Mouse (Mus musculus): Measurements from ENCODE around the gene Apol9a. TPM values are rescaled to one million over a fixed set of nuclear protein-coding genes. Genes with fewer than 3 reads are reported as not detected.
"Not testable (repeated sequence)": the region's sequence is repeated elsewhere in the genome, so short reads cannot be mapped to it uniquely, and the experiment has no call there.

The Apol9a gene
- 0.60 and 0.96 TPM in 2 replicates for polyA plus RNA-seq (2015; fragmentation: Nextera tagmentation; extraction: Ambion mirVana)

DNA sequence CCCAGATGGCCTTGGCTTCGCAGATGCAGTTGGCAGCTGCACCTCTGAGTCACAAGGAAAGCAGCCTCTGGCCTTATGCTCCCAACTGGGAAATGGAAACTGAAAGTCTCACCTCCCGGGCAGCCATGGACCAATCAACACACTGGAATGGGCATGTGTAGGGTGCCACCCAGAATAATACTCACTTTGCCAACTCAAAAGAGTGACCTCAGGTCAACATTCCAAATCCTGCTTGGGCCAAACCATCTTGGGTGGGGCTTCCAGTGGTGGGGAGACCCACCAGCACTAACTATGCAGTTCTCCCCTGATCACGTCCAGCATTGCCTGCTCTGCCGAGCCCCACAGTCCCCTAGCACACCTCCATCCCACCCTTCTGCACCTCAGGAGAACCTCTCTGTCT lies at the start of gene Apol9a:
TSS of gene Apol9a (minus strand) at position 101 of the 400 bp plus-strand sequence.
- WGBS: 63% methylated on average over 1 of the region's 4 CpGs
- not testable (repeated sequence) for H3K27ac ChIP-seq (replicated peaks); H3K9ac ChIP-seq; H3K4me3 ChIP-seq; H3K4me2 ChIP-seq; H3K4me1 ChIP-seq; H3K36me3 ChIP-seq; H3K9me3 ChIP-seq; ATAC-seq (ENCODE audit: extremely low read depth, insufficient number of reproducible peaks, low FRiP score, low TSS enrichment)
- peaks cover 22% of the 10 kb centered on the region for H3K27me3 ChIP-seq (replicated peaks)

DNA sequence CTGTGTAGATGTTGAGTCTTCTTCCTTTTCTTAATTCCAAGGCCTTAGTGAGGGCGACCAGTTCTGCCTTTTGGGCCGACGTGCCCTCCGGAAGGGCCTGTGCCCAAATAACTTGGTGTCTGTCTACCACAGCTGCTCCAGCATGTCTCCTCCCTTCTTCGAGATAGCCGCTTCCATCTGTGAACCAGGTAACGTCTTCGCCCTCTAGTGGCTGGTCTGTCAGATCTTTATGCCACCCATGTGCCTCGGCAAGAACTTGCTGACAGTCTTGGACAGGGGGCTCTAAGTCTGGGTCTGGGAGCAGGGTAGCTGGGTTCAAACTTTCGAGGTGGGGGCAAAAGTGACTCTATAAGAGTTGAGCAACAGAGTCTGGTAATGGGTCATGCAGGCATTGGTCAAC lies 39.0 kb upstream of the Apol9a start:
- not testable (repeated sequence) for H3K4me3 ChIP-seq; H3K4me1 ChIP-seq; H3K27me3 ChIP-seq (replicated peaks); H3K9ac ChIP-seq; ATAC-seq (ENCODE audit: extremely low read depth, insufficient number of reproducible peaks, low FRiP score, low TSS enrichment); H3K27ac ChIP-seq (replicated peaks); H3K9me3 ChIP-seq; H3K4me2 ChIP-seq; H3K36me3 ChIP-seq
- 41% methylated on average over 10 of the region's 10 CpGs for WGBS

DNA sequence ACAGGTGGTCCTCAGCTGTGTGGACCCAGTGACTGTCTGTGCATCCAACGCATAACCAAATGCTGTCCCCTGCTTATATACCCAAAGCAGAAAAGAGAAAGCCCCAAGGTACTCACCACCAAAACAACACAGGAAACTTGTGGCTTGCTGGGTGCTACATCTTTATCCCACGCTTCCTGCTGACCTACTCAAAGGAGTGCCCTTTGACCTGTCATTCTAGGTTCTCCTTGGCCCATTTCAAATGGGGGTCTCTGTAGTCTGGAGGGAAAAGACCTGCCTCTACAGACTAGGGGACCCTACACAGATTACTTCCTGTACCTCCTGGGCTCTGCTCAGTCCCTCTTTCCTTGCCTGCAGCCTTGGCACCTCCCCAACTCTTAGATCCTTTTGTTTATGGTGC lies 36.5 kb upstream of the Apol9a start, which contains the start of gene Apol7b:
TSS of gene Apol7b (minus strand) at position 101 of the 400 bp plus-strand sequence.
- ATAC-seq (ENCODE audit: extremely low read depth, insufficient number of reproducible peaks, low FRiP score, low TSS enrichment); H3K27ac ChIP-seq (replicated peaks); H3K36me3 ChIP-seq; H3K4me3 ChIP-seq; H3K4me1 ChIP-seq; H3K9ac ChIP-seq; H3K27me3 ChIP-seq (replicated peaks); H3K9me3 ChIP-seq; H3K4me2 ChIP-seq: not testable (repeated sequence)
- 88% methylated on average over 2 of the region's 2 CpGs for WGBS

DNA sequence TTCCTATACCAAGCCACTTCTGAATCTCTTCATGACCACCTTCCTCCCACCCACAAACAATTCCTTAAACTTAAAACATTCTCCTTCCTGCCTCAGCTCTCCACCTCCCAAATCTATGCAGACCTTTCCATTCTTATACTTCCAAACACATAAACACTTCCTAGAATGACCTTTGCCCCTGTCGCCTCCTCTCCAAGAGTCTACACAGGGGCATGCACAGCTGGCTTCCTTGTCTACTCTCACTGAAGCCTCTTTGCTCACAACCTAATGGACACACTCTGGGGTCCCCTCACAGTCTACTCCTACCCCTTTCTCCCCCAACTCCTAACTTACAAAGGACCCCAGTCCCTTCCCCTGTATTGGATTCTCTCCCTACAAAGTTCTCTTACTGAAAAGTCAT lies 34.7 kb upstream of the Apol9a start:
- not testable (repeated sequence) for H3K9ac ChIP-seq; H3K27ac ChIP-seq (replicated peaks); H3K4me1 ChIP-seq; H3K36me3 ChIP-seq; ATAC-seq (ENCODE audit: extremely low read depth, insufficient number of reproducible peaks, low FRiP score, low TSS enrichment); H3K27me3 ChIP-seq (replicated peaks); H3K4me3 ChIP-seq; H3K4me2 ChIP-seq; H3K9me3 ChIP-seq
- WGBS: 75% methylated on average over 1 of the region's 1 CpGs

DNA sequence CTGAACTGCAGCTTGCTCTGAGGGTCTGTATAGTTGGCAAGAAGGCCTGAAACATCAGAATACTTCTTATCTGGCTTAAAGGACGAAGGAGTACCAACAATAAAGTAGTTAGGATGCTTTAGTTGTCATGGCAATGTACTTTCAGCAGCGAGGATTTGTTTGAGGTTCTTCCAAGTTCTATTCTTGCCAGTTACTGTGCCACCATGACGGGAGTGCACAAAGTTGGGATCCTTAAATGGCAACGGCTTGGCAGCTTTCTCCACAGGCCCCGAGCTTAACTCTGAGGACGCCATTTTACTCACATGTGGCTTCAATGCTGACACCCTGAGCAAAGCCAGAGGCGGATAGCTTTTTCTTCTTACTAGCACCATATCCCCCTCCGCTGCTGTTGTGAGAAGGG lies 33.8 kb upstream of the Apol9a start:
- not testable (repeated sequence) for H3K4me1 ChIP-seq; H3K9me3 ChIP-seq; H3K4me2 ChIP-seq; H3K27ac ChIP-seq (replicated peaks); H3K9ac ChIP-seq; H3K27me3 ChIP-seq (replicated peaks); H3K4me3 ChIP-seq; H3K36me3 ChIP-seq; ATAC-seq (ENCODE audit: extremely low read depth, insufficient number of reproducible peaks, low FRiP score, low TSS enrichment)
- WGBS: 72% methylated on average over 8 of the region's 8 CpGs

DNA sequence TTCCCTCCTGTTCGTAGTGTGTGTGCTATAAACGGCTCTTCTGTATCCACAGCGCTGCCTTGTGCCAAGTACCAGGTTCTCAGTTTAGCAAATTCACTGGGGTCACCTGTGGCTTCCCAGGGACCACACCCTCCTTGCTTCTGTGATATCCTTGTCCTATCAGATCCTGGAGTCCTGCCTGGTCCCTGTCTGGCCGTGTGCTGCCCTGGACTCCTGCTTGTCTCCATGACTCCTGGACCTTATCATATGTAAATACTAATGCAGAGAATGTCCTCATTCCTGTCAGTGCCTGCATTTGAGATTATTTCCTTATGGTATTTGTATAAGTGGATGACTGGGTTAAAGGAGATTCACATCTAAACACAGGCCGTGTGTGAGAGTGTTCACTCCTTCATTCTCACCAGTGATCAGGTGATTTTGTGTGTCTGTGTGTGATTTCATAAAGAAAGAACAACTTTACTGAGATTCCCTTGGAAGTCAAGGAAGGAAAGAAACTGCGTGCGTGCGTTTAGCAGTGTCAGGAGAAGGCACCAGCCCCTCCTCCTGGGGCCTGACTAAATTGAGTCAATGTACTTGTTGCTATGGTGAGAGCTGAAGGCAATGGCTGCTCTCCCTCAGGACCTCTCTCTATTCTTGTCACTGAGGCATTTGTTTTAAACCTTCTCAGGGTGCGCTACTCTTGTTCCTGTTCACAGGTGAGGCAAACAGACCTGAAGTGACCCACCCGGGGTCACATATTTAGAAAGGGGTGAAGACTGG lies 17.9 kb upstream of the Apol9a start:
- H3K4me1 ChIP-seq; H3K9ac ChIP-seq; H3K27me3 ChIP-seq (replicated peaks); ATAC-seq (ENCODE audit: extremely low read depth, insufficient number of reproducible peaks, low FRiP score, low TSS enrichment); H3K4me3 ChIP-seq; H3K27ac ChIP-seq (replicated peaks); H3K4me2 ChIP-seq; H3K36me3 ChIP-seq; H3K9me3 ChIP-seq: not testable (repeated sequence)
- WGBS: 38% methylated on average over 9 of the region's 10 CpGs

DNA sequence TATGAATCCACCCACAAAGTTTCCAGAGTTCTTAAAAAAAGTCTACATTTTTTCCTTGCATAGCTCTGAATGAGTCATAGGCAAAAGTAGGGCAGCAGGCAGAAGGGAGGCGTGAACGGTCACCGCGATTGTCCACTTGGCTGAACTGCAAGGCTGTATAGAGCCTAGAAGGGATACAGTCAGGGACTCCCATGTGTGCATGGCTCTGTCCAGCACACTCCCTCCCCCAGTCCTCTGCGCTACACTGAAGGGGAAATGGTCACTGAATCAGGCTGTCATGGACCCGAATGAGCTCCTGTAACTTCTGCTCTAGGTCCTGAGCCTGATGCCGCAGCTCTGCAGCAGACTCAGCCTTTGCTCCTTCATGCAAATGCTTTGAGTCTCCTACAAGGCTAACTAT lies 12.0 kb upstream of the Apol9a start:
- H3K27ac ChIP-seq (replicated peaks); H3K4me1 ChIP-seq; H3K36me3 ChIP-seq; H3K27me3 ChIP-seq (replicated peaks); H3K4me2 ChIP-seq; H3K9me3 ChIP-seq; H3K4me3 ChIP-seq; H3K9ac ChIP-seq; ATAC-seq (ENCODE audit: extremely low read depth, insufficient number of reproducible peaks, low FRiP score, low TSS enrichment): not testable (repeated sequence)
- 58% methylated on average over 3 of the region's 7 CpGs for WGBS

DNA sequence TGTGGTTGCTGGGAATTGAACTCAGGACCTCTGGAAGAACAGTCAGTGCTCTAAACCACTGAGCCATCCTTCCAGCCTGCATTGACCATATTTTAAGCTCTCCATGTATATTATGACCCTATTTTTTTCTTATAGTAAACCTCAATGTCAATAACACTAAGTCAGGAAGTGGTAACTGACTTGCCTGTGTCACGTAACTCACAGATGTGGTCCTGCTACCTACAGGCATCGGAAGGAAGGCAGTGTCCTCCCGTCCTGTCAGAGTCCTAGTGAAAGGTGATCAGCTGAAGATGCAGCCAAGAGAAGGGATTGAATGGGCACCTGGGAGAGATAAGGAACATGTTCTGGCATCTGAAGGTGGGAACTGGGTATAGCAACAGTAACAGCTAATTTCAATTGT lies 8.7 kb upstream of the Apol9a start:
- ATAC-seq (ENCODE audit: extremely low read depth, insufficient number of reproducible peaks, low FRiP score, low TSS enrichment); H3K9me3 ChIP-seq; H3K27ac ChIP-seq (replicated peaks); H3K4me2 ChIP-seq; H3K27me3 ChIP-seq (replicated peaks); H3K4me3 ChIP-seq; H3K4me1 ChIP-seq; H3K36me3 ChIP-seq; H3K9ac ChIP-seq: not testable (repeated sequence)
- no CpG with 5 or more reads among the region's 3 CpGs for WGBS

DNA sequence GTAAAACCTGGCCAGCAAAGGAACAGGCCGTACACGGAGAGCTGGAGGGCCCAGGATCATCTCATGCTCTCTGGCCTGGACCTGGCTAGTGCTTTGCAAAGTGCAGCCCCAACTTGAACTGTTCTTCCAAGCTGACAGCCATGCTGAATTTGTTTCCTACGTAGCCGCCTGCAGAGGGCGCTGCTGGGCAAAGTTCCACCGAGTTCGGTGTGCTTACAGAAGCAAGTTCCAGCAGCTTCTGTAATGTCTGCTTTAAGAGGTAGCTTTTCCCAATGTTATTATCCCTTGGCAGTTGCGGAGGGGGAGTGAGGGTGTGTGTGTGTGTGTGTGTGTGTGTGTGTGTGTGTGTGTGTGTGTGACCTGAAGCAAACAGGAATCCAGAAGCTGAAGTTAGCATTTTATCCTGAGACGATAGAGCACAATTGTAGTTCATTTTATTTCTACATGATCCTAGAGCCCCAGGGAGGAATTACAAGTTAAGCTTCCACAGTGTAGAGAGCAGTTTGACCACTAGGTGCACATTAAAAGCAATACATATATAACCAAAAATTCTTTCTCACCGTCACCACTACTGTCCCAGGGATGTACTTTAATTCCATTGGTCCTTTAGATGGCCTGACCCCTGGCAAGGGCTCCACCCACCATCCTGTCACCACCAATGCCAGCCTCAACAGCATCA lies 5.9 kb upstream of the Apol9a start:
- H3K9ac ChIP-seq; ATAC-seq (ENCODE audit: extremely low read depth, insufficient number of reproducible peaks, low FRiP score, low TSS enrichment): not testable (repeated sequence)
- WGBS: 33% methylated on average over 2 of the region's 10 CpGs

DNA sequence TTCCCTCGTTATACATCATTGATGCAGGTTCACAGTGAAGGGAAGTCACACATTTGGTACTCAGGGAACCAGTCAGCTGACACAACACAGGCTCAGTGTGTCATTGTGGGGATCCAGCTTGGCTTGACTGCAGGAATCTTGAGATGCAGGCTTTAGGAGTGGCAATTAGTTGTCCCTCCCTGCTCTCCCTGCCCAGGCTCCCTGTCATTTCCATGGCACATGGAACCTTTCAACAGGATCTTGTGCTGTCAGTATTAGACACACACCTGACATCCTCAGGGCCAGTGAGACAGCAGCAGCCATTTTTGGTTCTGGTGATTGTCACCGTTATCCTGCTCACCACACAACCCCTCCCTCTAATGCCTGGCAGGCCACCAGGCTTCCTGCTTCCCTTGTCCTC lies 4.7 kb upstream of the Apol9a start:
- 38% methylated on average over 2 of the region's 2 CpGs for WGBS
- H3K27ac ChIP-seq (replicated peaks); ATAC-seq (ENCODE audit: extremely low read depth, insufficient number of reproducible peaks, low FRiP score, low TSS enrichment); H3K4me3 ChIP-seq; H3K4me2 ChIP-seq; H3K4me1 ChIP-seq; H3K36me3 ChIP-seq; H3K9me3 ChIP-seq; H3K9ac ChIP-seq: not testable (repeated sequence)
- H3K27me3 ChIP-seq (replicated peaks): peaks cover 13% of the 10 kb centered on the region; the same call in 1 of the 2 replicates

More for the DNA sequence above, 5.9 kb upstream of the Apol9a start:
- not testable (repeated sequence) for H3K9me3 ChIP-seq; H3K36me3 ChIP-seq; H3K4me1 ChIP-seq; H3K4me2 ChIP-seq; H3K27ac ChIP-seq (replicated peaks); H3K4me3 ChIP-seq
- peaks cover 13% of the 10 kb centered on the region; the same call in 1 of the 2 replicates for H3K27me3 ChIP-seq (replicated peaks)

DNA sequence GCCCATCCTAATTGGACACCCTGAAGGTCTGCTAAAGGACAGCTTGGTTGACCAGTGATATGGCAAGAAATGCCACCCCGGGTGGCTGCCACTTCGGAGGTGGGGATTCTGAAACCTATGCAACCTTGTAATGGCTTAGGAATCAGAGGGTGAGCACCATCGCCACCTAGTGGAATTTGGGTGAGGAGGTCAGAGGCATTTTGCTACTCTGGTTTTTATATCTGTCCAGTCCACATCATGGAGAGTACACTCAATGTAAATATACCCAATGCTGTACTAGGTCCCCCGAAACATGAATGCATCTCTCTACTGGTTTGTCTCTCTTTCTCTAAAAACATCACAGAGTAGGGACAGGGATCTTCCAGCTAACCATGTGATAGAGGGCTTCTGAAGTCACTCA lies 1.8 kb upstream of the Apol9a start:
- H3K4me3 ChIP-seq; H3K9ac ChIP-seq; H3K36me3 ChIP-seq; ATAC-seq (ENCODE audit: extremely low read depth, insufficient number of reproducible peaks, low FRiP score, low TSS enrichment); H3K4me1 ChIP-seq; H3K9me3 ChIP-seq; H3K4me2 ChIP-seq; H3K27ac ChIP-seq (replicated peaks): not testable (repeated sequence)
- WGBS: 28% methylated on average over 4 of the region's 4 CpGs
- peaks cover 20% of the 10 kb centered on the region for H3K27me3 ChIP-seq (replicated peaks)

DNA sequence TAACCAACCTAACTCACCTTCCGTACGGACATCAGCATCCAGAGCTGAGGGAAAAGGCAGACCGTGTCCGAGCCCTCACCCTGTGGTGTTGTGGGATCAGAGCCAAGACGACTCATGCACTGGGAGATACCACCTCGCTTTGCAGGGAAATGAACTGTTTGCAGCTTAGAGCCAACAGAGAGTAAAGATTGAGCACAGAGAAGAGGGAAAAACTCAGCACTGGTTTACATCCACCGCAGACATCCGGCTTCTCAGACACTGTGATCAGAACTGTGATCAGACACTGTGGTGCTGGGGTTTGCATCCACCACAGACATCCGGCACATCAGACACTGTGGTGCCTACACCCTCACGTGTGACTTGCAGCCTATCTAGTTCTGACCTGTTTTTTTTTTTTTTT lies 4.6 kb downstream of the Apol9a start:
- H3K4me3 ChIP-seq; ATAC-seq (ENCODE audit: extremely low read depth, insufficient number of reproducible peaks, low FRiP score, low TSS enrichment): not testable (repeated sequence)
- WGBS: 37% methylated on average over 10 of the region's 10 CpGs

More for the DNA sequence above, 4.6 kb downstream of the Apol9a start:
- H3K4me1 ChIP-seq; H3K27ac ChIP-seq (replicated peaks); H3K9ac ChIP-seq; H3K36me3 ChIP-seq; H3K4me2 ChIP-seq; H3K9me3 ChIP-seq: not testable (repeated sequence)
- peaks cover 22% of the 10 kb centered on the region for H3K27me3 ChIP-seq (replicated peaks)

All from heart, embryonic 13.5 days (tissue).